Mouse (Mus musculus) frontal cortex, postnatal 14 days (tissue): ENCODE measurements around the gene Supt5.

Source experiments
- DNase-seq, 2 experiments: peaks; one replicate each; pipeline ENCODE4 v3.0.0; 2022; ENCODE audit warnings: low spot score in 2 of 2

Gene Supt5

DNA sequence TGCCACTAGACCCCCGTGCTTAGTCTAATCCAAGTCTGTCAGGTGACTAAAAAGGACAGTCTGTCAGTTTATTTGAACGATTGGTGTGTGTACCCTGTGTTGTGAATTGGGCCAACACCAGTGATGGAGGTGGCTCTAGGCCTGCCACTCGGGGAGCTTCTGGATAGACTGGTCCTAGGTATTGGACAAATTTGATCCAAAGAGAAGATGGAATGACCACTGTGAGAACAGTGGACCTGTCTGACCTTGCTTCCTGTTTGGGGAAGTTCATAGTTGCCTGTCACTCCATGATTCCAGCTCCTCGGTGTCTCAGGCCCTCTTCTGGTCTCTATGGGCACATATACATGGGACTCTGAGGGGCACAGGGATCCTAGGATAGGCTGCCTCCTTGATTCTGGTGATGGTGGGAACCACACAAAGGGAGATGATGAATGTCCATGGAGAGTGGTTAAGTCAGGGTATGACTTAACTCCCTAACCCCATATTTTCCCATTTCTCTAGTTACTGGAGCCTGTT is 13.2 kb upstream of the Supt5 start:
- no peak for DNase-seq

DNA sequence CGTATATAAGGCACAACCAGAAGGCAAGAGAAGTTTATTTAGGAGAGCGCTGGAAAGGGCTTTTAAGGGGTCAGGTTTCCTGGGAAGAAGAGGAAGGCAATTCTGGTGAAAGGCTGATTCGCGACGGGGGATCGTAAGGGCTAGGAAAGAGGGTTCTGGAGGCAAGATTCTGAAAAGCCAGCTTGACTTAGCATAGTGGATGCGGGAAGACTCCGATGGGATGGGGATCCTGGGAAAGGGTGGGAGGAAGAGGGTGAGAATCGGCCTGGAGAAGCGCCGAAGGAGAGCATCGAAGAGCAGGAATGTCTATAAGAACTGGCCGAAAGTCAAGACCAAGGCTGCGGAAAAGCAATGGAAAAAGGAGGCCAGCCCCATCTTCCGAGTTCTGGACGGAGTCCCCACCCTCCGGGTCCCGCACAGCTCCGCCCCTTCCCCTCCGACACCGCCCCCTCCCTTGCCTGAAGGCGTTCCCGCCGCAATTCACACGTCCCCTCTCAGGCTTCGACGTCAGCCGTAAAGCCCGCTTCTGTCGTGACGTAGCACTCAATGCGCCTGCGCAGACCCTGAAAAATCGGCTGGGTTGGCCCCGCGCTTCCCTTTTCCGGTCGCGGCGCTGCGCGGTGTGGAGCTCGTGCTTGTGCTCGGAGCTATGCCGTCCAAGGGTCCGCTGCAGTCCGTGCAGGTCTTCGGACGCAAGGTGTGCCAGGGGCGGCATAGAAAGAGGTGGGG is 11.8 kb upstream of the Supt5 start, which contains the start of gene Rps16:
Gene Rps16, plus strand, starts transcription at position 498 of the 729 bp plus-strand sequence.
- DNase-seq: peak; percentile 95 to 97

GRCm38 (mm10) chr7:28348601-28349000 is 10.1 kb upstream of the Supt5 start:
- no peak for DNase-seq

DNA sequence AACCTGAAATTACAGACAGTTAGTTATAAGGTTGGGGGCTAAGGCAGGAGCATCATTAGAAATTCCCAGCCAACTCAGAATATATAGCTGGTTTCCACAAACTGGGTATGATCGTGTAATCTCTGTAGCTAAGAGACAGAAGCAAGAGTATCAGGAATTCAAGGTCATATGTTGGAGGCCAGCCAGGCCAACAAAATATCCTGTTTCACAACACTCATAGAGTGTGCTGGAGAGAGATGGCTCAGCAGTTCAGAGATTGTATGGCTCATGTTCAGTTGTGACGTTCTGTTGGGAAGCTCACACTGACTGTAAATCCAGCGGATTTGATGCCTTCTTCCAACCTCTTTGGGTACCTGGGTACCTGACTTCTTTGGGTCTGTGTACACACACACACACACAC is 9.2 kb upstream of the Supt5 start:
- DNase-seq: no peak

DNA sequence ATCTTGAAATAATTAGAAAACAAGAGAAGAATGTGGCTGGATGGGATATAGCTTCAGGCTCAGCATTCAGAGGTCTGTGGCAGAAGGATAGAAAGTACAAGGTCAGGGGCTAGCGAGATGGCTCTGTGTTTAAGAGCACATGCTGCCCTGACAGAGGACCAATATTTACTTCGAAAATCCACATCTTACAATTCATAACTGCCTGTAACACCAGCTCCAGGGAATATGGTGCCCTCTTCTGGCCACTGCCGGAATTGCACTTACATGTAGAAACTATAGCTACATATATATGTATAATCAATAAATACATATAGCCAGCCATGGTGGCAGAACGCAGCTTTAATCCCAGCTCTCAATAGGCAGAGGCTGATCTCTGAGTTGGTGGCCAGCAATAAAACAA is 6.1 kb upstream of the Supt5 start:
- DNase-seq: peak in 1 of 2 experiments; percentile 58

- no peak for DNase-seq
These were observed 2.8 kb upstream of the Supt5 start for GRCm38 (mm10) chr7:28341381-28341780.

DNA sequence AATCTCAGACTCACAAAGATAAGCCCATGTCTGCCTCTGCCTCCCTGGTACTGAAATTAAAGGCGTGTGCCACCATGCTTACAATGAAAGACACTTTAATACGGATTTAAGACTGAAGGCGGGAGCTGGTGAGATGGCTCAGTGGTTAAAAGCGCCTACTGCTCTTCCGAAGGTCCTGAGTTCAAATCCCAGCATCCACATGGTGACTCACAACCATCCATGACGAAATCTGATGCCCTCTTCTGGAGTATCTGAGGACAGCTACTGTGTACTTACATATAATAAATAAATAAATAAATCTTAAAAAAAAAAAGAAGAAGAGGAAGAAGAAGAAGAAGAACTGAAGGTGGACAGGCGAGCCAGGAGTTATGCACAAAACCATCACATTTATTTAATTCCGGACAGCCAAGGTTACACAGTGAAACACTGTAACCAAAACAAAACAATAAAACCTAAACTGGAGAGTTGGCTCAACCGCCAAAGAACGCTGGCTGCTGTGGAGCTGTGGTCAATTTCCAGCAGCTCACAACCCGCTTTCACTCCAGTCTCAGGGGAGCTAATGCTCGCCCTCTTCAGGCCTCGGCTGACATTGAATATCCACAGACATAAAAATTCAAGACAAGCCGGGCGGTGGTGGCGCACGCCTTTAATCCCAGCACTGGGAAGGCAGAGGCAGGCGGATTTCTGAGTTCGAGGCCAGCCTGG is 819 bp upstream of the Supt5 start:
- DNase-seq: no peak

GRCm38 (mm10) chr7:28335471-28335870 is 3.1 kb downstream of the Supt5 start:
- DNase-seq: no peak

DNA sequence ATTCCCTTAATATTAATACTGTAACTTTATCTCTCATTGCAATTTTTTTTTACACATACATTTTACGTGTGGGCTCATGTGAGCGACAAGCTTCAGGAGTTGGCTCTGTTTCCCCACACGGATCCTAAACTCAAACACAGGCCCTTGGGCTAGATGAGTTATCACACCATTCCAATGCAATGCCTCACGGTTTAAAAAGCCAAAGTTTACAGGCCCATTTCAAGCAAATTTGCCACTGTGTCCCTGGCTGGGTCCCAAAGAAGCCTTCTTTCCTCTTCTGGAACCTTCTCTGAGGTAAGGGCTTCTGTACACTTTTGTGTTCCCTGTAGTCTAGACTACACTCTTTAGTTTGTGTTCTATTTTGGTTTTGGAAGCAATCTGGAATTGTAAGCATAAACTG is 4.0 kb downstream of the Supt5 start:
- no peak for DNase-seq

DNA sequence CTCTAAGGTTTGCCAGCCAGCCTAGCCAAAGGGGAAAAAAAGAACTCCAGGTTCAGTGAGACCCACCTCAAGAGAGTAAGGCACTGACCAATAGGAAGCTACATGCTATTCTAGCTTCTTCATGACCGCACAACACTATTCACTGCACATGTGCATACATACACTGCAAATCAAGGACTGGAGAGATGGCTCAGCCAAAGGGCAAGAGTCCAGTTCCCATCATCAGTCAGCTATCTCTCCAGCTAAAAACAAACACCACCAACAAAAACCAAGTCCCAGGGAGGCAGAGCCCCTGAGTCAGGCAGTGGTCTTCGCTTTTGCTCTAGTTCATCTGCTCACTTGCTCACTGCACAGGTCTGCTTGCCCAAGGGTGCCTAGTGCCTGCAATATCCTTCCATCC is 10.3 kb downstream of the Supt5 start:
- DNase-seq: no peak

GRCm38 (mm10) chr7:28326457-28326856 is 12.1 kb downstream of the Supt5 start:
- no peak for DNase-seq

GRCm38 (mm10) chr7:28325293-28325692 is 13.3 kb downstream of the Supt5 start:
- DNase-seq: no peak

DNA sequence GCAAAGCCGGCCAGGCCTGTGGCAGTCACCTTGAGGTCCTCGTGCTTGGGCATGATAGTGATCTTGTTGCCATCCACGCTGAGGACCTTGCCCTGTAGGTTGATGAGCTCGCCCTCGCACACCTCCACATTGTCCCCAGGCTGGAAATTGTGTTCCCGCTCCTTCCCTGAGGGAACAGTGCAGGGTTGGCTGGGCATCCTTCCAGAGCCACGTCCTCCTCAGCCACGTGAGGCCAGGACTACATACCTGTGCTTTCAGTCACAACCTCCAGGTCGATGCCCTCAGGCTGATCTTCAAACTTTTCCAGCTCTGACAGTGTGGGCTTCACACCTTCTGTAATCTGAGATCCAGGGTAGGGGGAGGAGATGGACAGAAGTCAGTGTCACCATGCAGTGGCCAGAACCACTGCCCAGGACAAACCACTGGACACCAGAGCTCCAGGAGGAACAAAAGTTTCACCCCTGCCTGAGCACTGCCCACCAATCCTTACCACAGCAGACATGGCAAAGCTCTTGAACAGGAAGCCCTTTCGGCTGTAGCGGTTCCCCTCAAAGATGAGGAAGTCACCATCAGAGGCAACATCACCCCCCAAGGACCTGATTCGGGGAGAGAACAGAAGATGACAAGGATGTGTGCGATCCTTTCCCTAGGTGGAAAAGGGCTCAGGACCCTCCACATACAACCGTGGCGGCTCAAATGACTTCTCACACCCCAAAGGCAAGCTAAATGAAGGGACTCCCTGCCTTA is 16.4 kb downstream of the Supt5 start:
- no peak for DNase-seq

DNA sequence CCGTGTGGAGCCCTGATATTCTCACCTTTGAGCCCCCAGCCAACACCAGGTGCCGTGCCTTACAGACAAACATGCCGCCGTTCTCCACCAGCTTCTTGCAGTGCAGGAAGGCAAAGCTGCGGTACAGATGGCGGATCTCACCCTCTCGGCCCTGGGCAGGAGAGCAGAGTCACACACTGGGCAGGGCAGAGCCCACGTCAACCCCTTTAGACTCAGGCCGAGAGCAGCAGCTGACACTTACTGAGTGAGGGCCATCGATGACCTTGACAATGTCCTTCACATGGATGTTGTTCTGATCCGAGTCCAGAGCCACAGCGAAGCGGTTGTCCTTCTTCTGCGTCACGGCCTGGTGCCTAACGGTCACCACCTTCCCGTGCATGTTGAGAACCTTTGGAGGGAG is 19.8 kb downstream of the Supt5 start:
- DNase-seq: no peak

DNA sequence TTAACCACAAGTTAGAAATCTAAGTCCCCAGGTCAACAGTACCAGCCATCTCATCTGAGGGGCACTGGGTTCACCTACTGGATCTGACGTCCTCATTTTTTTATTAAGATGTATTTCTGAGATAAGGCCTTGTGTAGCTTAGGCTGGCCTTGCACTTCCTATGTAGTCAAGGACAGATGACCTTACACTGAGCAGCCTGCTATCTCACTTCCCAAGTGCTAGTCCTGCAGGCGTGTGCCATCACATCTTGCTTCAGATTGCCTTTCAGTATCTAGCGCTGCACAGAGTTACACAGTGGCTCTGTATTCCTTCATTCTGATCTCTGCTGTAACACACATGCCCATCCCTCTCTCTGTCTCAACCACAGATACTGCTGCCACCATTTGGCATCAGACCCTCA is 20.5 kb downstream of the Supt5 start:
- no peak for DNase-seq

DNA sequence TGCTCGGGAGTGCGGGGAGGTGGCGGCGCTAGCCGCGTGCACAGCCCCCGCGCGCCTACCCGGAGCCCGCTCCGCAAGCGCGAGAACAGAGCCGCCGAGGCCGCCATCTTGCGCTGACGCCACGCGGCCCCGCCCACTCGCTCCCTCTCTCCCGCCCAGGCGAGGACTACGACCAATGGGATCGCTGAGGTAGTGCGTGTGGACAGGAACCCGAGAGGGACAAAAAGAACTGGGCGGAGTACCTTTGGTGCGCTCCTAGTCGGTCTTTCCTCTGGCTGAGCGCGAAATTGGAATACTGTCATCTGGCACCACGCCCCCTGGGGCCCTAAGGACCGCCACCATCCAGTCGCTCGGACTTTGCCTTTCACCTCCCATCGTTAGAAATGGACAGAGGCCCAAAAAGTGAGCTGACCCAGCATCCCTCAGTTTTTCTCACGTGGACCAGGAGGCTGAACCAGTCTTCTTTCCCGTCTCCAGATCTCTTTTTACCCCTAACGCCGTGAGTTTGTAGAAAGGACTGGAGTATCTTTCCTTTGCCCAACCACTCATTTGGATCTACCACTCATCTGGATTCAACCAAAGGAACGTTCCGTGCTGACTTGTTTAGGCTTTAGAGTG is 26.5 kb downstream of the Supt5 start, which contains the start of gene Timm50:
Gene Timm50, minus strand, starts transcription at position 147 of the 618 bp plus-strand sequence.
- peak; percentile 97 for DNase-seq

DNA sequence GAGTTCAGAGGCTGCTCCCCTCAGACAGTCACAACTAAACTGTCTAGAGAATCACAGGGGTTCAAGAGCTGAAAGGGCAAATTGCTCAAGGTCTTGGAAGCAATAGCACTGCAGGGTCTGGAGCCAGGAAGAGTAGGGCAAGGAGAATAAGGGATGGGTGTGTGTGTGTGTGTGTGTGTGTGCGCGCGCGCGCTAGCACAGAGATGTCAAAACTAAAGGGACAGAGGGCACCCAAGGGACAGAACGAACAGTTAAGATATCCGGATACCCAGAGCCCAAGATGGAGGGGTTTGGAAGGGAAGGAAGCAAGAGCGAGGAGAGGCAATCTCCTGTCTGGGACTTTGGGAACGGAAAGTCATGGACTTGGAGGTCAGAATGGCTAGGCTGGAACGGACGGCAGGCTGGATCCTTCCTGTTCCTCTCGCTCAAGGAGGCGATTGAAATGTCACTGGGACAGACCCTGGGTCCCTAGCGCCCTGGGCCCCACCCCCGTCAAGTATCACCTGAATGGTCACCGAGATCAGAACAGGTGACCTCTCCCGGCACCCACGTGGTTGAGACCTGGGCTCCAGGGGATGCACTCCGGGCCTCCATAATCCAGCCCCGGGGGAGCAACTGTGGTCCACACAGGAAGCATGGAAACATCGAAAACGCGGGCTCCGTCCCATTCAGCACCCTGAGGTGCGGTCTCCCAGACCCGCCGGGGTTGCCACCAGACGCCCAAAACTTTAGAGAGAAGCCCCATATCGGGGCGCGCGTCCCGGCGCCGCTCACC is 27.2 kb downstream of the Supt5 start:
- no peak for DNase-seq

DNA sequence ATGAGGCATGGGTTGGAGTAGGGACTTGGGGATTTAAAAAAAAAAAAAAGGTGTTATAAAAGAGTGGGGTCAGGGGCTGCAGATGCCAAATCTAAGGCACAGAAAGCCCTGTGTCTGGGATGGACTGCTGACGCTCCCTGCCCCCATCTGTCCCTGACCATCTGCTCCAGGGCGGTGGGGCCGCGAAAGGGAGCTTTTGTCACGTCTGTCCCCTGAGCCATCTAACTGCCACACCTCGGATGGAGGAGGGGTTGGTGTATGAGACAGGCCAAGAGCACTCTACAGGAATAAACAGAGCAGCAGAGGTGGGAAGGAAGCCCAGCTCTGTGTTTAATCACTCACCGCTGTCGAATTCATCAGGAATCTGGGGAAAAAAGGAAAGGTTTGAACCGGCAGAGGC is 28.8 kb downstream of the Supt5 start:
- no peak for DNase-seq

DNA sequence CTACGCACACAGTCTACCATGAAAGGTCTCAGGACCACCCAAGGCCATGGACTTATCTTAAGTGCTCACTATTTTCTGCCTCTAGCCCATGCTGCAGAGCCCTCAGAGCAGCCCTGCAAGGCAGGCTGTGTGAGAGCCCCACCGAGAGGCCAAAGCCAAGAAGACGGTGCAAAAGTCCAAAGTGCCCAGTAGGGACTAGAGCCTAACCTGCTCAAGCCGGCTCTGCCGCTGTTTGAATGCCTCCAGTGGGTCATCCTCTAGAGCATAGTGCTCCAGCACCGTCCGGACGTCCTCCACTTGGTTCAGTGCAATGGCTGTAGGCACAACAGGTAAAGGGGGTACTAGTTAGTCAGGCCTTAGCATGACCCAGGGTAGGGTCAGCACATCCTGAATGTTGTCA is 32.3 kb downstream of the Supt5 start:
- DNase-seq: no peak

GRCm38 (mm10) chr7:28305641-28306040 is 32.9 kb downstream of the Supt5 start:
- DNase-seq: no peak
